Mouse (Mus musculus): ENCODE measurements around the gene Tpst2.

The Tpst2 gene

DNA sequence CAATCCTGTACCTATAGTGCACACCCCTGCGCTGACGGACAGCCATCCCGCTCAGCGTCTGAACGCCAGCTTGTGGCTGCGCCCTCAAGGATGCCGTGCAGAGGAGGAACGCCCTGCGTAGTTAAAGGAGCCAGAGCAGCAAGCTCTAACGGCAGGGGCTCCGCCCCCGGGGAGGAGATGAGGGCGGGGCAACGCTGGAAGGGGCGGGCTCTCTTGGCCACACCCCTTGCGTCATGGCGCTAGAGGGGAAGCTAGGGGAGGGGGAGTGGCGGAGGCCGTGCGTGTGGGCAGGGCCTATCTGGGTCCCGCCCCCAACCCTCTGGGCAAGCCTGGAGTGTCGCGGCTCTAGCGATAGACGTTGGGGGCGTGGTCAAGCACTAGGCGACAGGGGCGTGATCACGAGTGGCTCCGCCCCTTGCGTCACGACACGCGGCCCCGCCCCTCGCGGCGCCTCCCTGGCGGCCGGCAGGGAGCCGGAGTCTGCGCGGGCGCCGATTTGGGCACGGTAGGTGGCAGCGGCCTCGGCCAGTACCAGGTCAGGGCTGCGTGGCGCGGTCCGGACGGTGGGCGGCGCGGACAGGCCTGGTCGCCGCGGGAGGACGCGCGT is at the start of gene Tpst2:
Gene Tpst2 (plus strand): TSS at position 425 of the 607 bp plus-strand sequence.
- DNase-seq (ENCODE audit: low spot score): peak; percentile 98

DNA sequence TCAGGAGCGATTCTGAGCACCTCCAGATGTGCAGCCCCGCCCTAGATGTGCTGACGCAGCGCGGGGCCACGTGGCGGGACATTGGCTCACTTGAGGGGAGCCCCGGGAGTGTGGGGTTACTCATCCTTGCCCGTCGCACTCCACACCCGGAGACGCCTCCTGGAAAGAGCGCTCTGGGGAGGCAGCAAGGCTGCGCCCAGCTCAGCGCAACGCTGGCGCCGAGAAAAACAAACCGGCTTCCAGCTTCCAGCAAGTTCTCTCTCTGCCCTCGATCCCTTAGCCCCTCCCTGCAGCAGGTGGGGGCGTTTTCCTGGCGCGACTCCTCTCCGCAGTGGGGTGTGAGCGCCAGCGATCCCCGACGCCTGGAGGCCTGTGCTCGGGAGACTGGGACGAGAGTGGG is 49.1 kb upstream of the Tpst2 start:
- no peak for DNase-seq (ENCODE audit: low spot score)

DNA sequence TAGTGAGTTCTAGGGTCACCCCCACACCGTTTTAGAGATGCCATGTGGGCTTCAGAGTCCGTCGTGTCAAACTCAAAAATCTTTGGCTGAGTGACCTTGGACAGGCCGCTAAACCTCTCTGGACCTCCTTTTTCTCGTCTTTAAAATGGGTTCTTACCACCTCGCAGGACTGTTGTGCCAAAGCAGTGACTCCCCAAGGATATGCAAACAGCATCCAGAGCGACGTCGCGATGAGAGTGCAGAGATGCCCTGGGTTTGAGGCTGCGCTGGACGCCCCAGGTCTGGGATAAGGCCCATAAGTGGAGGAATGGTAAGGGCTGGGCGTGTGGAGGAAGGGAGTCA is 48.6 kb upstream of the Tpst2 start:
- no peak for DNase-seq (ENCODE audit: low spot score)

DNA sequence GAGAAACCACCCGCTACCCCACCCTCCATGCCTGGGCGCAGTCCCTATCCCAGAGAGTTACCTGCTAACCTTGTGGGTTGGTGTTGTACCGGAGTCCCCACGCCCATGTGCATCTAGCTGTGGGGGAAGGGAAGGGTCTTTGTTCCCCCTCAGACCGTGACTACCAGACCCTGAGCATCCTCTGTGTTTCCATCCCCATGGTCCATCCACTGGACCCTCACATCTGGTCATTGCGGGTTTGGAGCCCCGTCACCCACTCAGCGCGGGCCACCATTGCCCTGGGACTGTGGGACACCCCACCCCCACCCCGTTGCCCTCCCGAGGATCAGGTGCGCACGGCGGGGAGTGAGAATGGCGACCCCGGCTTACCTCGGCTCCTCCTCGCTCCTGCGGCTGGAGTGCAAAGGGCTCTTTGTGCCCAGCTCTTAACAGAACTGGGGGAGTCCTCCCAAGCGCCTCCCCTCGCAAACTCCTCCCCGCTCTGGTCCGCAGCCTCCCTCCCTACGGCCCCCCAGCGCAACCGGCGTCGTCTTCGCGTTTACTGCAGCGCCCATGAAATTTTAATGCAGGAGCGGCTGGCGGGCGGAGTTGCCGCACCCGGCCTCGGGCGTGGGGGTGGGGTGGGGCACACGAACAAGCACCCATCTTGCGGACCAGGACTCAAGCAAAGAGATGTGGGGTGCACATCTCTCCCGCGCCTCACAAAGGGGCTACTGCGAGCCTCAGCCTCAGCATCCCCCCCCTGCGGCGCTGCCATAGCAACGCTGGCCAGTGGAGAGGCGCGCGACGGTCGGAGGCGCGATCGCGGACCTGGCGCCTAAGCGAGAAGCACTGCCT is 48.0 kb upstream of the Tpst2 start:
- DNase-seq (ENCODE audit: low spot score): no peak

DNA sequence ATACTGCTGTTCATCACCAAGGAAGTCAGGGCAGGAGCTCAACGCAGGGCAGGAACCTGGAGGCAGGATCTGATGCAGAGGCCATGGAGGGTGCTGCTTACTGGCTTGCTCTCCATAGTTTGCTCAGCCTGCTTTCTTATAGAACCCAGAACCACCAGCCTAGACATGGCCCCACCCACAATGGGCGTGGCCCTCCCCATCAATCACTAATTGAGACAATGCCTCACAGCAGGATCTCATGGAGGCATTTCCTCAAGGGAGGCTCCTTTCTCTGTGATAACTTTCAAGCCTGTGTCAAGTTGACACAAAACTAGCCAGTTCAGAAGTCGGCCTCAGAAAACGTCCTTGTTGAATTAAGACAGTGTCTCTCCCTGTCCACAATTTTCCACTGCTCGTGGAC is 40.7 kb upstream of the Tpst2 start:
- no peak for DNase-seq (ENCODE audit: low spot score)

DNA sequence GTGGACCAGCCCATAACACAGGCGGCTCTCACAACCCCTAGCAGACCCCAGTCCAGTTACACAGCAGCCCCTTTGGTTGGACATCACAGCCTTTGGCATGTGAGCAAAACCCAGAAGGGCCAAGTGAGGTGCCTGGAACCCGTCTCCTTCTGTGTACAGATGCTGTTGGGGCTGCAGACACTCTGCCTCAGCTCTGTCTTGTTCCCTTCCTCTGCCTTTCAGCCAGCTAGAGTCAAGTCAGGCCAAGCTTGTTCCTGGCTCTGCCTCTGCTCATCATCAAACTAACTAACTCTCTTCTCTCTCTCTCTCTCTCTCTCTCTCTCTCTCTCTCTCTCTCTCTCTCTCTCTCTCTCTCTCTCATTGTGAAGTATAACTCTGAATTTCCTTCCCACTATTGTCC is 39.9 kb upstream of the Tpst2 start:
- DNase-seq (ENCODE audit: low spot score): no peak

DNA sequence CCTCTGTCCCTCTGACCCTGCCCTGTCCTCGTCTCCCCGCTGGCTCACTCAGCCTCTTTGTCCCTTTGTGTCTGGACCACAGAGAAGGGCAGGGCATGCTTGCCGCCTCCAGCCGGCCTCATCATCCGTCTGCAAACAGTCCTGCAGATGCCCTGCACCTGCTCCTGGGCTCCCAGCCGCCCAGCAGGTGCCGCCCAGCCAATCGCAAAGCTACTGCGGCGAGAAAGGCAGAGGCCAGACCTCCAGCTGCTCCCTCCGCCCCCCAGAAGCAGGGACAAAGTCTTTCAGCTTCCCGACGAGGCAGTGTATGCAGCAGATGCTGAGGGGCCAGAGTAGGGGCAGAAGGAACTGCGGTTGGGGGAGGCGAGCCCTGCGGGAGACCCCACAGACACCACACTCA is 39.1 kb upstream of the Tpst2 start:
- no peak for DNase-seq (ENCODE audit: low spot score)

DNA sequence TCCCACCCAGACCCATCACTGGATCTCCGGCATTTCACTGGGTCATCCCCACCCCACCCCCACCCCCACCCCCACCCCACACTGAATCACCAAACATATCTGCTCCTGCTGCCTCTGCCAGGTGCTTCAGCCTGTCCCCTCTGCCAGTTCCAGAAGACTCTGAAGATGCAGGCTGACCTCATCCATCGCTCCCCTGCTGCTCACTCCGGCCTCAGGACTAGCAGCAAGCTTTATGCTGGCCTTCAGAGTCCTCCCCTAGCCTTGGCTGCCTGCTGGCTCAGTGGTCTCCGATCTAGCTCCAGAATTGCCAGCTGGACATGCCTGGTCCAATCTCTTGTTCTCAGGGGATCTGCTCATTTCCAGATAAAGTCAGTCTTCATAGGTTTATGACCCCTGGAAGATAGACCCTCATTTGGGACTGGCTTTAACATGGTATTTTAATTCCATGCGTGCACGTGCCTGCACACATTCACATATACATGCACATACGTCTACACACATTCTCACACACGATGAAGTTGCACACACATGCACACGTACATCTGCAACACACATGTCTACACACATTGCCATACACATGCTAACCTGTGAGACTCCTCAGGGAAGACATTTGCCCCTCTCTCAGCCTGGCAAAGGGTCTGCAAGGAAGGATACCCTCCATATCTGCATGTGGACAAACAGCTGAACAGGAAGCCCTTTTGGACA is 38.5 kb upstream of the Tpst2 start:
- no peak for DNase-seq (ENCODE audit: low spot score)

DNA sequence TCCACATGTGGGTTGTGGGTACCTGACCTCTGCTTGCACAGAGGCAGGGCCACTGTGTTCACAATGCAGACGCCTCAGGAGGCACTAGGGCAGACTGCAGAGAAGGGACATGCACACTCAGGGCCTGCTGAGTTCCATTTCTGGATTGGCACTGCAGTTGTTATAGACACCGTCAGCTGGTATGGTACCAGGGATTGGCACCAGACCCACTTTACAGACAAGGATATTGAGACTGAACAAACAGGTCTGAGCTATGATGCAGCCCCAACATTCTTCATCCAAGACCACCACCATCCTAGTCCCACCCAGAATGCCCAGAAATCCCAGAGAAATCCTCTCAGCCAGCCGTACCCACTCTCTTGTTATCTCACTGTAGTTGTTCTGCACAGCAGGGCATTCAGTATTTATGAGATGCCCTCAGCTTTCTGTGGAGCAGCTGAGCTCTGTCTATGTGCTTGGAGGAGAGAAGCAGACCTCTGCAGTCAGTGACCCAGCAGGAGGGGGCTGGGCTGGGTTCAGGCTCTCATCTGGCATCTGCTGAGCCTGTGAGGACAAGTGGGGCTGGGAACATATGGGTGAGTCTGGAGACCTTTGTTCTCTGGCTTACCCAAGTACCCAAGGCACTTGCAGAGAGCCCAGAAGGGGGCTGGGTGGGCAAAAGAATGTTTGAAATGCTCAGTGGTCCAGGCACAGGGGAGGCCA is 37.6 kb upstream of the Tpst2 start:
- no peak for DNase-seq (ENCODE audit: low spot score)

DNA sequence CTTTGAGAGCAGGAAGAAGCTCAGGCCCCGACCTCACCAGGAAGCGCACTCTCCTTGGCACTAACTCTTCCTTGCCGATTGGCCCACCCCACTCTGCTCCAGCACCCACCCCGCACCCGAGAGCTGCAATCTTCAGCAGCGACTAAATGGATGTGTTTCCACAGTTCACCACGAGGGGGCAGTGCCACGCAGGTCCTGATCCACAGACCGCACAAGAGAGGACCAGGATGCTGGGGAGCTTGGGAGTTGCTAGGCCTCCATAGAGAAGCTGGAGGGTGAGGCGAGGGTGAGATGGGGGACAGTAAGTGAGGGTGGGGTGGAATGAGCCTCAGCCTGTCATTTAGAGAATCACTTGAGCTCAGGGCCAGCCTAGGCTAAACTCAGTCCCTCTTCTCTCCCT is 35.7 kb upstream of the Tpst2 start:
- DNase-seq (ENCODE audit: low spot score): peak; percentile 86

DNA sequence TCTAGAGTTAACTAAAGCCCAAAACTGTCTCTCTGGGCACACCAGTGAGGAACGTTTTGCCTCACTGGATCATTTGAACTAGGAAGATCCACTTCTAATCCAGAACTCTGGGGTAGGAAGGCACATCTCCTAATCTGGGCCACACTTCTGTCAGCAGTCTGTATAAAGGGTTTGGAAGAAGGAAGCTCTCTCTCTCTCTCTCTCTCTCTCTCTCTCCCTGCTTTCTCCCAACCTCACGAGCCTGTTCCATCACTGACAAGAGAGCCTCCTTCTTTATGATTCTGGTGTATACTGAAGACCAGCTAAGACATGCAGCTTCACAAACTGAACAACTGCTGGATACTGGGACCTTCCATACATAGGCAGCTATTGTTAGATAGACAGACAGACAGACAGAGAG is 34.6 kb upstream of the Tpst2 start:
- DNase-seq (ENCODE audit: low spot score): no peak

DNA sequence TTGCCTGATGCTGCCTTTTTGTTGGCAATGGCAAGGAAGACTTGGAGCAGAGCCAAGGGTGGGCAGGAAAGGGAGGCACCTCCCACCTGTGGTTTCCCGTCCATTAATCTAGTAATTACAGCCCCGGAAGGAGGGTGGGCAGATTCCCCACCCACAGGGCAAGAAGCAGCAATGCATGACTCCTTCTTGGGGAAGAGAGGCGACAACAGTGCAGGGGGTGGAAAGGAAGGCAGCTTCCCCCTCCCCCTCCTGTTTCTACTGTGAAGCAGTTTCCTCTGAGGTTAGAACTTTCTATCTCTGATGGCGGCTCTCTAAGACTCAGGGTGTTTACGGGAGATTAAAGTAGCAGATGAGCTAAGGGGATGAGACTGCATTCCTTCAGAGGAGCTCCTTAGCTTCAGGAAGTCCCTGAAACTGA is 34.1 kb upstream of the Tpst2 start:
- DNase-seq (ENCODE audit: low spot score): no peak

DNA sequence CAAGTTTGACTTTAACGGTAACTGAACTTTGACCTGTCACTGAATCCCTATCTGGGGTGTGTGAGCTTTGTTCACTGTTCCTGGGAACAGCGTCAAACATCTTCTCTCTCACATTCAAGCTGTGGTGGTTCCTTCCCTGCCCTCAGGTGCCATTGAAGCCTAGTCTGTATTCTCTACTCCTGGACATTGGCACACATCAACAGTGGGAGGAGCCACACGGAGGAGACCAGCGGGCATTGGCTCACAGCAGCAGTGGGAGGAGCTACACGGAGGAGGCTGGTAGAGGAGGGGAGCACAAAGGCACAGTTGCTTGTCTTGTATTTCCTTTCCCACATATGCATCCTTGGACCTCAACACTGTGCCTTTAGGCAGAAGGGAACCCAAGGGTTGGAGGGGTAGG is 33.5 kb upstream of the Tpst2 start:
- no peak for DNase-seq (ENCODE audit: low spot score)

DNA sequence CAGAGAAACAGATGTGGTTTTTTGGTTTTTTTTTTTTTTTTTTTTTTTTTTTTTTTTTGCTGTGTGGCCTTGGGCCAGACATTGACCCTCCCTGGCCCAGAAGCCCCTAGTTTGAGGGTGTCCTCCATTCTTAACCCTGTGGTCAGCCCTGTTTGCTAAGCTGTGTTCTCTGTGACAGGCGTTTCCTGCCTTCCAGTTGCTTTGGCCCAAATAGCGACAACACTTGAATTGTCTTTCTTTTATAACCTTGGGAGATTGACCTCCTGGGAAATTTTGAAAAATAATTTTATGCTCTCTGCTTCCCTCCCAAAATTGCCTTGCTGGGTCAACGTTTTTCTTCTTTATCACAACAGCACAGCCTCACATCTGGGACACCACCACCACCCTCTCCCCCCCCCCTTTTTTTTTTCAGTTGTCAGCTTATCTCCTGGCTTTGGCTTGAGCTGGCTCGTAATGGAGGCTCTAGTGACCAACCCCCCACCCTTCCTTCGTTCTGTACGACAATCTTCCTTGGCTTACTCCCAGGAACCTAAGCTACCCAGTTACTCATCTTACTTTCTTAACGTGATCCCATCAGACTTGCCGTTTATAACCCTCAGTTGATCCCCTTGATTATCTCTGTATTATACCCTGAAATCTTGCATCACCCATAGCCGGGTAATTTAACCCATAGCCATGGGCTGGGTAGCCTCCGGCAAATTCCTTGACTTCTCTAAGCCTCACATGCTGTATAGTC is 32.8 kb upstream of the Tpst2 start:
- DNase-seq (ENCODE audit: low spot score): no peak

DNA sequence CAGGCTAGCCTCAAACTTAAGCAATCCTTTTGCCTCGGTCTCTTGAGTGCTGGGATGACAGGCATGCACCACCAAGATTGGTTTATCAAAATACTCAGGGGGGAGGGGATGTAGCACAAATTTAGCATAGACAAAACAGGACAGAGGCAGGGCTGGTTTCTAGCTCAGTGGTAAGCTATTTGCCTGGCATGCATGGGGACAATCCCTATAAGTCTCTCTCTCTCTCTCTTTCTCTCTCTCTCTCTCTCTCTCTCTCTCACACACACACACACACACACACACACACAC is 32.3 kb upstream of the Tpst2 start:
- DNase-seq (ENCODE audit: low spot score): no peak

DNA sequence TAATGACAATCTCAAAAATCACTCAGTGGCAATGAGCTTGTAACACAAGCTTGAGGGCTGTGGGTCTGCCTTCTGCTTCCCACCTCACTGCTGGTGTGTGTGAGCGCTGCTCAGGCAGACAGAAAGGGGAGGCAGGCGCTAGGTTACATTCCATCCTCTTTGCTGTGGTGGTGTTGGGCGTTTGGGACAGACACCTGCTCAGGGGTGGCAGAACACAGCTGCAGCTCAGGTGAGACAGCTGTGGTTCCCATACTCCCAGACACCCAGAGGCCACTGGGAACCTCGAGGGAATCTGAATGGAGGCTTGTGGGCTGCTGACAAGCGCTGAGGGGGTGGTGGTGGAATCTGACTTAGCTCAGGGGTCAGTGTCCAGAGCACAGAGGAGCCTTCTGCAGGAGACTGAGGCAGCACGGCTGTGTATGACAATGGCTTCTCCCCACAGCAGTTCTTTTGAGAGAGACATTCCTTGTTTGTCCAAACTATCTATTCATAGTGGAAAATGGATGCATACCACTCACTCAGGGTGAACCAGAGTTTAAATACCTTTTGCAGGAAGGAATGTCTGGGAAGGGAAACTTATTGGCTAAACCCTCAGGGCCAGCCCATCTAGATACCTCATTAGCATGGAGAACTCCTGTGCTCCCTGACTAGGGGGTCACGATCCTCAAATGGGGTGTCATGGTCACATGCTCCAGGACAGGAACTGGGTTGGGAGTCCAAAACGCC is 31.4 kb upstream of the Tpst2 start:
- DNase-seq (ENCODE audit: low spot score): no peak

DNA sequence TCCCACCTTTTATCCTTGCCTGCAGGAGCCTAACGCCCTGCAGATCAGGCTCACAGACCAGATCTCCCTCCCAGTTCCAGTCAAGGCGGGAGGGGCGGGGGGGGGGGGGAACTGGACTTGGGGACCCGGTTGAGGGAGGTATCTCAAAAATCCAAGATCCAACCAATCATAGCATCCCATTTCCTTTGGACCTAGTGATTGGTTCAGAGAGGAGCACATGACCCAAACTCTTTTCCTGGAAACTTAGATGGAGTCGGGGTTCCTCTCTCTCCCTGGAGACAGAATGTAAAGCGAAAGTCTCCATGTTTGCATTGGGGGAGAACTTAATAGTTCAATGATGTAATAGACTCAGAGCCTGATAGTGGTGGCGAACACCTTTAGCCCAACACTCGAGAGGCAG is 29.1 kb upstream of the Tpst2 start:
- DNase-seq (ENCODE audit: low spot score): no peak

DNA sequence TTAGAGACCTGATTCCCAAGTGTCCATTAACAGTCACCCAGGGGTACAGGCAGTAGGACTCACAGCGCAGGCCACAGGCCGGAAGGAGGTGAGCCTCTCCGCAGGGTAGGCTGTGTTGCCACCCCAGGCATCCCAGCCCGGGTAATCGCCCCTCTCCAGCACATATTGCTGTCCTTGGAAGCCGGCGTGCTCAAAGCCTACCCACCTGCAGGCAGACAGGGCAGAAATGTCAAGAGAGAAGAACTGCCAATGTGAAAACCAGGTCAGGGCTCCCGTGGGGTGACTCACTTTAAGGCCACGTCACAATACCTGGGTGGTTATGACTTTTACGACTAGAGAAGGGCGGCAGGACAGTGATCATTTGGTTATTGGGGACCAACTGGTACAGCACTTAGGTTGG is 27.4 kb upstream of the Tpst2 start:
- DNase-seq (ENCODE audit: low spot score): no peak

DNA sequence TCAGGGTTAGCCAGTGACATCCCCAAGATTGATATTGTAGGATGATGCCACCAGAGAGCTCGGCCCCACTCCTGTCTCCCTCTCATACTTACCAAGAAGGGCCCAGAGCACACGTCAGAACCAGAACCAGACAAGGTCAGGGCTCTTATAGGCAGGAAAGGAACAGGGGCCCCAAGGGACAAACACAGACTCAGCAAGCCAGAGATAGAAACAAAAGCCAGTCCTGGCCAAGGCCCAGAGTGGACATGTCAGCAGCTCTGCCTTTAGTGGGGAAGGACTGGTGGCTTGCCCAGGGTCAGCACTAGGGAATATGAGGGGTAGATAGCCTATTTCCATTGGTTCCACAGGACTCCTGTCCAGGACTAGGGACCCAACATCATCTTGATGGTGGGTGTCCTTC is 24.1 kb upstream of the Tpst2 start, which contains the start of gene Cryba4:
Gene Cryba4 (minus strand): TSS at position 119 of the 400 bp plus-strand sequence.
- DNase-seq (ENCODE audit: low spot score): no peak

DNA sequence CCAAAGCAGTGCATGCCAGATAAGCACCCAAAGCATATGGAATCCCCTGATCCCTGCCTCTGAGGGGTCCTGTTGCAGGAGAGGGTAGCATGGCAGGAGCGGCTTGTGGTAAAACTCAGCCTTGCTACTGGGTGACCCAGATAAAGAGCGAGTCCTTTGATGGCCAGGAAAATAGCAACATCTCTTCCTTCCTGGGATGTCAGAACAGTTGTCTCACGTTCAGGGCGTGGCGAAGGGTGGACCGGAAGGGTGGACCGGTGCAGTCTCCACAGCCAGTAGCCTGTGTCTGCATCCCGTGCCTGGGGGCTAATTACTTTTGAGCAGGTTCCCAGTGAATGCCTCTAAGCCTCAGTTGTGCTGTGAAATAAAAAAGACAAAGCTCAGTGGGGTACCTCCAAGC is 23.3 kb upstream of the Tpst2 start:
- no peak for DNase-seq (ENCODE audit: low spot score)

DNA sequence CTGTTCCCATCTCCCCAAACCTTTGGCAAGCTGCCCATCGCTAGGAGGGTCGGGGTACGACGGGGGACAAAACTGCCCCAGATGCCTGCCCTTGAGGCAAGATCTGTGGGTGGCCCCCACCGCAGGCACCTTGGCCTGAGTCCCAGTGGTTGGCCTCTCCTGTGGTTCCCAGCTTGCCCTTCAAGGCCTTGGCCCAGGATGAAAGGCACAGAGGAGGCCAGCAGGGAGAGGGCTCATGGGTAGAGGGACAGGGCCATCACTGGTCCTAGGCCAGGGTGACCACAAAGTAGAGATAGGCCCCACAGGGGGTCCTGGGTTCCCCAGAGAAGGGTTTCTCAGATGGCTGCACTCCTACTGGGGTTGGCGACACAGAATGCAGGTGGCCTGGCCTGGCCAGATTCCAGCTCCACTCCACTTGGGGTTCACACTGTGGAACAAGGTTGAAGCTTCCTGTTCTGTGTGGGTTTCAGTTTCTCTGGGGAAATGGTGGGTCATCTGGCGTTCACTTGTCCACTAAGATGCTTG is 22.1 kb upstream of the Tpst2 start:
- no peak for DNase-seq (ENCODE audit: low spot score)

Measured in layer of hippocampus, adult 9-10 months (tissue).